Mouse (Mus musculus) erythroblast, embryonic 14.5 days (primary cell): ENCODE data around the gene Trpv6.

Source experiments
- GATA1 ChIP-seq: IDR thresholded peaks from 2 replicates; pipeline ENCODE4 v1.6.1; 2012; ENCODE audit warnings: low read length, inconsistent platforms, mixed read lengths
- TAL1 ChIP-seq: IDR thresholded peaks from 3 replicates; pipeline ENCODE4 v1.6.1; 2012; ENCODE audit warnings: low read length, inconsistent platforms, mixed read lengths

DNA sequence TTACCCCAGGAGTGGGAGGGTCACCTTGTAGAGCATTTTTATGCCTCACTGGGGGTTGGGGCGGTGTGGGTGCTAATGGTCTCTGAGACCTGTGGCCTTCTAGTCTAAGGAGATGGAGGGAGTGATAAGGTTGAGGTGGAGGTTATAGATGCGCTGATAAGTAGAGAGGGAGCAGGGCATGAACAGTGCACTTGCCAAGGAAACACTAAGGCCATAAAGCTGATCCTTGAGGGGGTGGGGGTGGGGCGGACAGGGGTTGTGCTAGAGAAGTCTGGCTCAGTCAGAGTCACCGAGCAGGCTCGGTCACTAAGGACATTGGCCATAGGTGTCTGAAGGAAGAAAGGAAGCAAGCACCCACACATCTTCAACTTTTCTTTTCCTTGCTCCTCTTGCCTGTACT, 45.5 kb upstream of the Trpv6 start:
- TF ChIP-seq GATA1, result no peak
- TF ChIP-seq TAL1, result no peak
